Mouse (Mus musculus): ENCODE measurements around the gene Gm19402. TPM values are rescaled to one million over a fixed set of nuclear protein-coding genes. Genes with fewer than 3 reads are reported as not detected.

The Gm19402 gene
- total RNA-seq, 2 experiments from 2014 or later = not detected

DNA sequence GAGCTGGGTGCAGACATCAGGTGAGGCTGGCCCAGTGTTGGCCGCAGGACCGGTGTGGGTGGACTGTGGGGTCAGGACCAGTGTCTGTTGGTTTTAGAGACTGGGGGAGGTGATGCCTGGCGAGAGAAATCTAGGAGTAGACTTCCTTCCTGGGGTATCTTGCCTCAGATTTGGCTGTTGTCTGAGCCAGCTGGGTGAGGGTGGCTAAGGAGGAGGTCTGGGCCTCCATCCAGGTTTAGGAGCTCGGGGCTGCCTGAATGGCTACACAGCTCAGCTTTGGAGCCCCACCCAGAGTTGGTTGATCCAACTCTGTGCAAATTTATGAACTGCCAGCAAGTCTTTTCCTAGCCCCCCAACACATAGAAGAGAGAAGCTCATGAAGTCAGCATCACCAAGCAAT is 23.2 kb downstream of the Gm19402 start:
- DNase-seq (ENCODE audit: low spot score in 2 of 2) = peak in 1 of 2 experiments; percentile 11

DNA sequence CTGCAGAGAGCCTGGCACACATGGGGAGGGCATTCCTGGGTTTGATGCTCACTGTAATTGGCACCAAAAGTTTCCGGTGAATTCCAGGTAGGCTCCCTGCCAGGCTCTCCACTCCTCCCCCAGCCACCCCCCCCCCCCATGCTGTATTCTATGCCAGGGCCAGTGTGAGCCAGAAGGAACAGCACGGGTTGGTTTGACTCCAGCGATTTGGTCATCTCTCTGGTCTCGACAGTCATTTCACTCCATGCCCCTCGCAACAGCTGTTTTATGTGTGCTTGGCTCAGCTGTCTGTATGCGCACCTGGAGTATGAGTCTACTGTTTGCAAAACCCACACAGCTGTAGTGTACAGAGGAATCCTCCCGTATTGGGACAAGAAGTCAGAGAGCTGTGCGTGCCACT is 24.2 kb downstream of the Gm19402 start:
- DNase-seq (ENCODE audit: low spot score in 2 of 2) = peak in 1 of 2 experiments; percentile 22

DNA sequence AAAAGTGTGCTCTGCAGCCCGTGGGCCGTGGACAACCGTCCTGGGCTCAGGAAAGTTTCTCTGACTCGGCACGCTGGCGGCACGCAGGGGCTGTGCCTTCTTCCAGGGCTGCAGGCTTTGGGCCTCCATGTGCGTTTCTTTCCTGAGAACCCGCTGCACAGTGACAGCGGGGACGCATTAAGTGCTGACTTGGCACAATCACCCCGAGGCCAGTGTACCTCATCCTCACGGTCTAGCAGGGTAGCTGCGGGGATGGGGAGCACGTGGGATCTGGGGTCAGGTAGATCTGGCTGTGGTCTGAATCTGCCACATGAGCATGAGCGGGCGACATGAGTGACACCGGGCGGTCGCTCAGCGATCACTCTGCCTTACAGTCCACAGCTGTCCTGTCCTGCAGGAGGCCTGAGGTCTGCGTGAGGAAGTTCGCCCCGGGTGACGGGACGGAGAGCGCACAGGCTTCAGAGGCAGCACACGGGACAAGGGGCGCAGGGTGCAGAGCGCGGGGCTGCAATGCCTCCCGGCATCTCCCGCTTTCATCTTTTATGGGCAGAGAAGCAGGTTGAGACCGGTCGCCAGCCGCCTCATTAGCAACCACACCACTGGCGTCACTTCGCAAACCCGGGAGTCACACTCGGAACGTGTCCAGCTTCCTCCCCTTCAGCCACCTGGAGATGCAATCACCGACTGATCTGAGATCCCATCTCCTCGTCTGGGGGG is 26.4 kb downstream of the Gm19402 start:
- DNase-seq (ENCODE audit: low spot score in 2 of 2) = no peak

DNA sequence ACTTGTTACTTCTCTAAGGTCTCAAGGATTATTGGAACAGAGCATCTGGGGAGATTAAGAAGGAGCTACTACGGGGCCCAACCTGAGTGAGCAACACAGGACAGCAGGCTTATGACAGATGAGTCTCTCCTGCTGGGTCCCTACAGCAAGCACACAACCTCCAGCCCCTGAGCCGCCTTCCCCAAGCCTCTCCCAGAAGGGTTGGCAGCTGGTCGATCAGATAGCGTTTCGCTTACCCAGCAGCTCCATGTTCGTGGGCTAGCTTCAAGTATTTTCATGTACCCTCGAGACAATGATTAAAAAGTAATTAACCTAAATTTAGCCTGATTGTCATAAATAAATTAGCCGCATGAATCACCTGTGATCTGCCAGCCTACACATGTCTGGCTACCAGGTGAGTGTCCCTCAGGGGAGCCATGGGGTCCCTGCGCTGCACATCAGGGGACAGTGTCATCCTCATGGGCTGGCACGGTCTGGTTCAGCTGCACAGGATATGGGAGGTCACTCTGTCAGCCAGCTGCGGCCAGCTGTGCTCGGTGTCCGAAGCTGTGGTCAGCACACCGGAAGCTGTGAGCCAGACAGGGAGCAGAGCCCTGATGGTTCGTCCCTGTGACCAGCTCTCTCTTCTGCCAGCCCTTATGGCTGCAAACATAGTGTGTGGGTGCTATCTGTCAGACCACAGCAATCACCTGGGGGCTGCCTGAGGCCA is 32.1 kb downstream of the Gm19402 start:
- DNase-seq (ENCODE audit: low spot score in 2 of 2) = no peak

DNA sequence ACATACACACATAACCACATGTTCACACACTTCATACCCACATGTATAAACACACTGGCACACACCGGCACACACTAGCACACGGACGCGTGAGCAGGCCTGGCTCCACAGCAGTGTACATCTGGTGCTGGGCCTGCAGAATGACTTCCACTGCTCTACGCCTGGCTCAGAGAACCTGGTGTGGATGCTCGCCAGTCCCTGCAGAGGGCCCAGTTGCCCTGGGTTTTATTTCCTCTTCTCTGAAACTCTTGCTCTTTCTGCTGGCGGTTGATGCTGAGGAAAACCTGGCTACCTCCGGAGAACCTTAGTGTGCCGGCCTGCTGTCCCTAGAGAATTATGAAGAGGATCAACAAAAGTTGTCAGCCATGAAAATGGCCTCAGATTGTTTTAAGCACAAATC is 38.5 kb downstream of the Gm19402 start:
- DNase-seq (ENCODE audit: low spot score in 2 of 2) = no peak

GRCm38 (mm10) chr10:77647901-77648300 is 42.7 kb downstream of the Gm19402 start:
- DNase-seq (ENCODE audit: low spot score in 2 of 2) = no peak

GRCm38 (mm10) chr10:77647461-77647860 is 43.1 kb downstream of the Gm19402 start:
- DNase-seq (ENCODE audit: low spot score in 2 of 2) = no peak

DNA sequence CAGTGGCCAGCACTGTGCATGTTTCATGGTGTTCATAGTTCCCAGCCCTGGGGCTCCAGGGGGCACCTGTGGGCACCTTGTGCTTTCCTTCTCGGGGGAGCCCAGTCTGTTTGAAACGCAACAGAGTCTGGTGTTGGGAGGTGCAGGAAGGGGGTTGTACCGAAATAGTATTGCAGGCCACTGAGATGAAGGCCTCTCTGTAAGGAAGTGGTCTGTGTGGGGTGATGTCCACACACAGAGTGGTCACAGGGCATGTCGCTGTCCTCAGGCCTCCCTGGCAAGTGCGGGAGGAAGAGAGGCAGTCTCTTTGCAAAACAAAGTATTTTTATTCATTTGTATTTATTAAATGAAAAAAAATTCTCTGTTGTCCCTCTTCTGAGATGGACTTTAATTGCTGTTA is 45.0 kb downstream of the Gm19402 start:
- DNase-seq (ENCODE audit: low spot score in 2 of 2) = no peak

DNA sequence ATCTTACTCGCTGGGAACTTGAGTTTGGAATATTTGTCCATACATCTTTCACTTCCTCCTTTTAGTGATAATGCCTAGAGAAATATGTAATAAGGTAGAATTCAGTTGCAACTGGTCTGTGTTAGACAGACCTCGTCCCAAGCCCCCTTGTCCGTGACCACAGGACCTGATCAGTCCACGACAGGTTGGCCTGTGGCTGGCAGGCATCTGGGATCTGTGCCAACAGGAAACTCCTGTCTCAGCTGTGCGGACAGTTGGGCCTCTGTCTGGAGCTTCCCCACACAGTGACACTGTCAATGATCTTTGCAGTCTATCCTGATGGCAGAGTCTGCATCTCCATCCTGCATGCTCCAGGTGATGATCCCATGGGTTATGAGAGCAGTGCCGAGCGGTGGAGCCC is 47.4 kb downstream of the Gm19402 start:
- no peak for DNase-seq (ENCODE audit: low spot score in 2 of 2)

Small RNAs within 50 kb of the gene (microRNA-seq; reads per million reads assigned to microRNA genes)
- gene Mir1930 = 5.5 reads per million, percentile 19 among the genes with 10 or more reads in this experiment

Other genes starting within 250 kb of the Gm19402 start
- 10 to 100 TPM; 14.4 to 14.7 TPM for gene Fam207a, start 175.0 kb downstream of the Gm19402 start, total RNA-seq (2021)
- gene Itgb2, start 160.5 kb downstream of the Gm19402 start, total RNA-seq (2021) = 1 to 10 TPM; 2.9 to 3.9 TPM
- gene Pttg1ip, start 109.0 kb downstream of the Gm19402 start, total RNA-seq (2021) = 100 to 1,000 TPM in 1 of 2 experiments, 10 to 100 TPM in 1; 95.8 to 103 TPM
- 10 to 100 TPM; 92.1 to 96.0 TPM for gene Sumo3, start 84.7 kb downstream of the Gm19402 start, total RNA-seq (2021)
- 10 to 100 TPM; 13.8 to 14.9 TPM for gene Gm49325, start 84.6 kb downstream of the Gm19402 start, total RNA-seq (2021)
- 10 to 100 TPM; 89.7 to 93.0 TPM for gene Ube2g2, start 68.5 kb downstream of the Gm19402 start, total RNA-seq (2021)
- not detected for gene Tspear, start 4.2 kb downstream of the Gm19402 start, total RNA-seq (2021)
- not detected for gene Gm9508, start 6.5 kb upstream of the Gm19402 start, total RNA-seq (2021)
- gene Gm10272, start 15.9 kb upstream of the Gm19402 start, total RNA-seq (2021) = not detected
- gene Gm10024, start 20.7 kb upstream of the Gm19402 start, total RNA-seq (2021) = not detected
- not detected for gene Gm10142, start 25.1 kb upstream of the Gm19402 start, total RNA-seq (2021)
- gene Krtap12-1, start 29.8 kb upstream of the Gm19402 start, total RNA-seq (2021) = not detected
- not detected for gene Gm10100, start 35.7 kb upstream of the Gm19402 start, total RNA-seq (2021)
- not detected for gene Gm18596, start 51.9 kb upstream of the Gm19402 start, total RNA-seq (2021)
- gene Gm9736, start 60.6 kb upstream of the Gm19402 start, total RNA-seq (2021) = not detected
- not detected for gene Gm3233, start 68.9 kb upstream of the Gm19402 start, total RNA-seq (2021)
- not detected for gene Gm3238, start 80.6 kb upstream of the Gm19402 start, total RNA-seq (2021)
- not detected for gene Gm7138, start 86.2 kb upstream of the Gm19402 start, total RNA-seq (2021)
- gene Gm3250, start 91.8 kb upstream of the Gm19402 start, total RNA-seq (2021) = not detected
- gene Gm7137, start 97.4 kb upstream of the Gm19402 start, total RNA-seq (2021) = not detected
- gene Gm9639, start 104.3 kb upstream of the Gm19402 start, total RNA-seq (2021) = not detected
- not detected for gene Gm19668, start 108.4 kb upstream of the Gm19402 start, total RNA-seq (2021)
- not detected for gene Gm9507, start 121.1 kb upstream of the Gm19402 start, total RNA-seq (2021)
- gene Gm2696, start 123.9 kb upstream of the Gm19402 start, total RNA-seq (2021) = not detected
- not detected for gene Krtap10-4, start 136.3 kb upstream of the Gm19402 start, total RNA-seq (2021)
- not detected for gene Krtap10-10, start 145.2 kb upstream of the Gm19402 start, total RNA-seq (2021)
- not detected for gene Gm36176, start 156.0 kb upstream of the Gm19402 start, total RNA-seq (2021)
- gene Gm10318, start 162.1 kb upstream of the Gm19402 start, total RNA-seq (2021) = not detected
- gene Gm3285, start 171.2 kb upstream of the Gm19402 start, total RNA-seq (2021) = not detected
- gene Lrrc3, start 211.8 kb upstream of the Gm19402 start, total RNA-seq (2021) = 1 to 10 TPM; 1.2 to 1.4 TPM